Mouse (Mus musculus) NIH3T3 (cell line): ENCODE results near the gene Cdk7.

Source experiments
- DNase-seq: peaks from one replicate; pipeline ENCODE4 v3.0.0-alpha.2; 2012; ENCODE audit warnings: low read depth

The Cdk7 gene

DNA sequence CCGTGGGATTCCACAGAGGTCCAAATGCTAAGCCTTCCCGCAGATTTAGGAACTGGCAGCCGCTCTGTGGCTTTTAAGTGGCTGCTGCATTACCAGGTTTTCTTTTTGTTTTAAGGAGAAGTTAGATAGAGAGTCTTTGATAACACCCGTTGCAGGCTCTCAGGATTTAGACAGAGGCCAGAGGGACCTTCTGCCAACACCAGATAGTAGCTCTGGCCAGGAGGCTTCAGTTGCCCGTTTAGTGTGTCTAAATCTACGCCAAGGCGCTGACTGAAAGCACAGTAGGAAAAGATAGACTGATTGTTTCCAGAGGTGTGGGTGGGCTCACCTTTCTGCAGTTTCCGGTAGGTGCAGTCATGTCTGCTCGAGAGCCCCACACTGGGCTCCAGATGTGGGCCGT is 5.5 kb downstream of the Cdk7 start:
- DNase-seq, result no peak

DNA sequence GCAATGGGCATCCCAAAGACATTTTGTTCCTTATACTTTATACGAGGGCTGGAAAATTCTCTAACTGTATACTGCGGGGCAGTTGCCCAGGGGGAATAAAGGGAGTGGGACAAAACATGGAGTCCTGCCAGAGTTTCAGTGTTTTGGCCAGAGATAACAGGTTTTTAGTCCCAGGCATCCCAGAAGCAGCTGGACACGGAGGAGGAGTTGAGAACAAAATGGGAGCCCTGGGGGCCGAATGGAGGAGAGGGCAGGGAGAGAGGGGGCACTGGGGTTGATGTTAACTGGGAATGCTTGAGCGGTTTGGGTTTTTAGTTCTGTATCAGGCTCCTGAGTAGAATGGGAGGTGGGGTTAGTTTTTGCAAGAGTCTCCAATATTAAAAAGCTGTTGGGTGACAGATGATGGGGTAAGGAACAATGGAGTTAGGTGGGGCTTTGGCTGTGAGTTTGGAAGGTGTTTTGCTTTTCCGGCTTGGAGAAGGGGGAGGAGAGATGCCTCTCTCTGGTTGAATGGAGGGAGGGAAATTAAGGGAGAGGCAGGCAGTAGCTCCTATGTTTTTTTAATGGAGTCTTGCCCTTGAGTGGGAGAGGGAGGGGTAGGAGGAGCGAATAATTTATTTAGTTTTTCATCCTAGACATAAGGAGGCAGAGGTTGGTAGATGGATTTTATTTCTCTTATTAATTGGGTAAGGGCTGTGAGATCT is 6.5 kb downstream of the Cdk7 start:
- DNase-seq, result no peak

- no peak for DNase-seq
These were observed 9.1 kb downstream of the Cdk7 start for GRCm38 (mm10) chr13:100721656-100722055.

DNA sequence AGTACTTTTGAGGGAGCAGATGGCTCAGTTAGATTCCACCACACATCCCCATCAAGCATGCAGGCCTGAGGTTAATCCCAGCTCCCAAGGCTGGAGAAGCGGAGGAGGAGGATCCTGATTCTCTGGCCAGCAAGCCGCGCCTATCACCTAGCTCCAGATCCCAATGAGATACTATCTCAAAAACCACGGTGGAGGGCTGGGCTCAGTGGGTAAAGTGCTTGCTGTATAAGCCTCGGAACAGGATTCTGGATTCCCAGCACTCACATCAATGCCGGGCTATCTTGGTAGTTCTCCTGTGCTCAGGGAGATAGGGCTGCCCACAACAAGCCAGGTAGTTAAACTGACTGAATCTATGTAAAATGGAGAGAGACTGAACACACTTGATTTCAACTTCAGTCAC is 15.3 kb downstream of the Cdk7 start:
- no peak for DNase-seq

DNA sequence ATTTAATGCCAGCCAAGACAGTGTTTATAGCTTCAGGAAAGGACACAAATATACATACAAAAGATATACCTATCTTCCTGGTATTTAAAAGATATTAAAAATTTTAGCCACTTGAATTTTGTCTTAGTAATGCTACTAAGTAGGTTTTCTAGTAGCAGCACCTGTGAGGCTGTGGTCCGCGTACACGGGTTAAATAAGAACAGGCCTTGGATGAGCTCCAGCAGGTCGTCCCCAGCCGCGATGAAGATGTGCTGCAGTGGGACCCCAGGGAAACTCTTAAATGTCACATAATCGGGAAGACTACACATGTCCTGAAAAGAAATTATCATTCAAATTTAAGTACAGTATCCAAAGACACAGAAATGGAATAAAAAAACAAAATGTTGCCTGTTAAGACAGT is 24.5 kb downstream of the Cdk7 start:
- DNase-seq, result no peak

DNA sequence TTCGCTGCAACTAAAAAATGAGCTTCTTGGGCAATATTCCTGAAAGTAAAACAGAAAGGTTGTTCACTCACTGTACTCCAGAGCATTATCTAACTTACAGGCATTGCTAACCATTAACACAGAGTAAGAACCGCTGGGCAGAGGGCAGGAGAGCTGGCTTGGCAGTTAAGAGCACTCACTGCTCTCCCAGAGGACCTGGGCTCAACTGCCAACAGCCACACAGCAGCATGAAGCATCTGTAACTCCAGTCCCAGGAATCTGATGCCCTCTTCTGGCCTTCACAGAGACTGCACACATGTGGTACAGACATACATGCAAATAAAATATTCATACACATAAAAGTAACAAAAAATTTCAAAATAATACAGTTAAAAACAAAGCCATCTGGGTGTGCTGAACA is 27.3 kb downstream of the Cdk7 start:
- peak; percentile 18 for DNase-seq

DNA sequence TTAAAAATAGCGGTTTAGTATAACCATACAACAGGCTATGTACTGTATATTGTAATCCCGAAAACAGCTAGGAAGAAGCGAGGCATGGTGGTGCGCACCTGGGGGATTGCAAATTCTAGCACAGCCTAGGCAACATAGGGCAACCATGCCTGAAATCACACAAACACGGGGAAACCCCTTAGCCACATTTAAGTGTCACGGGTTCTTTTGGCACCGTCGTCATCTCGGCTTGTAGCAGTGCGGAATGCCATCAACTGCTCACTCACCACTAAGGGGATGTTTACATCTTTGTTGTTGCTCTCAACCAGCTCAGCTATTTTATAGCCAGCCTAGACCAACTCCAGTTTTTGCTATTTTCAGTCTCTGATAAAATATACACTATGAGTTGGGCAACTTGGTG is 31.9 kb downstream of the Cdk7 start:
- no peak for DNase-seq

DNA sequence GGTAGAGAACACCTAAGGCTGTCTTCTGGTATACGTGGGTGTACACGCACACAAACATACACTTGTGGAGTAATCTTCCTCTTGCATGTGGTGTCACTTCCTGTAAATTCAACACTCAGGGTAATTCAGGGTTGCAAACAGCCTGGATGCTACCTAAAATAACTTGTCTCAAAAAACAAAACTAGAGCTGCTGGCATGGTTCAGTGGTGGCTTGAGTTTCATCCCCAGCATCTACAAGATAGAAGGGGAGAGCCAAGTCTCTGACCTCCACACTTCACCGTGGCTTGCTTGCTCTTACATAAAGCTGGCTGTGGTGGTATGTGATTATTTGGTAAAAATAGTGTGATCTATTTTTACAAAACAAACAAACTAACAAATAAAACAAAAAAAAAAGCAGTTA is 33.2 kb downstream of the Cdk7 start:
- DNase-seq, result no peak

DNA sequence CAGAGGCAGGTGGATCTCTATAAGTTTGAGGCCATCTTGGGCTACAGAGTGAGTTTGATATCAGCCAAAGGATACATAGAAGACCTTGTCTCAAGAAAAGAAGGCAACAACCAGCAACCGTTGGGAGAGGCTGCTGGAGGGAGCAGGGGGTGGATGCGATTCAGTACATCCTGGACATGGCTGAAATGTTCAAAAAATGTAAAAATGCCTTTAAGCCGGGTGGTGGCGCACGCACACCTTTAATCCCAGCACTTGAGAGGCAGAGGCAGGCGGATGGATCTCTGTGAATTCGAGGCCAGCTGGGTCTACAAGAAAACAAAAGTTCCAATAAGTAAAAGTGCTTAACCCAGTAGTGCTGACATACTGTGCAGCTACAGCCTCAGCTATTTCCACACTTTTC is 43.2 kb downstream of the Cdk7 start:
- peak; percentile 33 for DNase-seq

DNA sequence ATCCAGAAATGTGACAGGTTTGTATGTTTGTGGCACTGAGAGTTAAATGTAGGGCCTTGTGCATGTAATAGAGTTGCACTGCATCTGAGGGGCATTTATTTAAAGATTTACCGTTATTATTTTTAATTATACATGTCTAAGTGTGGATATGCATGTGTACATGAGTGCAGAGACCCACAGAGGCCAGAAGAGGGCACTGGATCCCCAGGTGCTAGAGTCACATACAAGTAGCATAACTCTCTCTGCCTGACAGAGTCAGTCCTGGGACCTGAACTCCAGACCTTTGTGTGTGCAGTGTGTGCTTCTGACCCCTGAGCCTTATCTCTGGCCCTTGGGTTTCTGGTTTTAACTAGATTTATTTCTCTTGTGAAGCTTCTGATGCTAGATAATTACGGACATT is 46.4 kb downstream of the Cdk7 start:
- peak; percentile 32 for DNase-seq

- no peak for DNase-seq
These were observed 47.9 kb downstream of the Cdk7 start for GRCm38 (mm10) chr13:100682837-100683236.

- DNase-seq, result no peak
These were observed 49.1 kb downstream of the Cdk7 start for GRCm38 (mm10) chr13:100681615-100682014.

DNA sequence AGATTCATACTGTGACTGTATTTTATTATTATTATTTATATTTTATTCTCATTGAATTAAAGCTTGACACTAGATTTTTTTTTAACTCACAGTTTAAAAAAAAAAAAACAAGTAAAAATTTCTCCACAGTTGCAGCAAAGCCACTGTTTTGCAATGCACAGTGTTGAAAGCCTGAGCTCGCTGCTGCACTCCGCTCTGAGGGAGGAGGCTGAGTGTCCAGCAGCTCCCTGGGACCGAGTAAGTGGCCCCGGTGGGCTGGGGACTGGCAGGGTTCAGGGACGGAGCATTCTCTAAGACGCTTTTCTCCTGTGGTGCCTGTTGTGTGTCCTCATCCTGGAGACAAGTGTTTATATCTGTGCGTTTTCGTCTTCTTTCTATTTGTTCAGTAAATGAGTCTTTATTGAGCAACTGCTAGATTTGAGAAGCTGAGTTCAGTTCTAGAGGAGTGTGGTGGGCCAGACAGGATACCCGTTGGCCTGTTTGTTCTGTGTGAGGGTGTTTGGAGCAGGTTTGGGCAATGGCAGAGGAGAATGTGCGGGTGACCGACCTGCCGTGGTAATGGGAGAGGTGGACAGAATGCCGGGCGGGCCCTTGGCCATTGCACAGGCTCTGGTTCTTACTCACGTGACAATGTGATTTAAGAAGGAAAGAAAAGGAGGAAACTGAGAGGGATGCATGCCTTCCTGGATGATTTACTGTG is 54.7 kb downstream of the Cdk7 start:
- no peak for DNase-seq

DNA sequence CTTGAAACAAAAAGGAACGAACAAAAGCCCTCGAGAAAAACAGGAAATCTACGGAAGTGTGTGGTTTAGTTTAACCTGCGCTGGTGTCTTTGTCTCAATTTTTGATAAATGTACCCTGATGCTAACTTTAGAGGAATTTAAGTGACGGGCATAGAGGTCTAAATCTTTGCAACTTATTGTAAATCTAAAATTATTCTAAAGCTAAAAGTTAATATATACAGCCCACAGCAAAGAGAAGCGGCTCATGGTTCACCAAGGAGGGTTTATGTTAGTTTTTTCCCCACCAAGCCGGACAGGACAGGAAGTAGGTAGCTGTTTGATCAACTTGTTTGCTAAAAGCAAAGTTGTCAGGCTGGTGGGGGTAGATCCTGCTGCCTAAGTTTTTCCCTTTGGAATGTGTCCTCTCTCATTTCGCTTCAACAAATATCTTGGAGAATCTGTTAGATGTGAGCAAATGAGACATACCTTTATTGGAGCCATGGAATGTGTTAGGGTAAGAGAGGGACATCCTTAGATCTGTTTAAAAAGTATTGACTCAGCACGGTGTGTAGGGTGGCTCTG is 60.5 kb downstream of the Cdk7 start:
- DNase-seq, result no peak

- no peak for DNase-seq
These were observed 61.3 kb downstream of the Cdk7 start, which contains the start of gene Ccdc125 for GRCm38 (mm10) chr13:100669291-100670022. Ccdc125 (plus strand) TSS chr13:100669717.

DNA sequence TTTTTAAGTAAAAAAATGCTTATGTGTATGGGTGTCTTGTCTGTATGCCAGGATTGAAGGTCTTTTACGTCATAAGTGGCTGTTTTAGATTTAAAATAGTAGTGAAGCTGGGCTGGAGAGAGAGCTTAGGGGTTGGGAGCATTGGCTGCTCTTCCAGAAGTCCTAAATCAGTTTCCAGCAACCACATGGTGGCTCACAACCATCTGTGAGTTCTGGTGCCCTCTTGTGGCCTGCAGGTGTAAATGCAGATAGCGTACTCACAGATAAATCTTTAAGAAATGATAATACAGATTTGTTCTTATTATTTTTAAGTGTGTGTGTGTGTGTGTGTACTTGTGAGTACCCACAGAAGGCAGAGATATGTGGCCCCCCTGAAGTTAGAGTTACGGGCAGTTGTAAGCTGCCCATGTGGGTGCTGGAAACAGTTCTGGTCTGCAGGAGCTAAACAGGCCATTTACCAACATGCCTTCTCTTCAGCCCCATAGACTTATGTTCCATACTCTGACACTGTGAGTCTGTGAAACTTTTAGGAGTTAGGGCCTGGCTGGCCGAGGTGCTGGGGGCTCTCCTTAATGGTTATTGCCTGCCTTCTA is 70.8 kb downstream of the Cdk7 start:
- DNase-seq, result peak; percentile 86

DNA sequence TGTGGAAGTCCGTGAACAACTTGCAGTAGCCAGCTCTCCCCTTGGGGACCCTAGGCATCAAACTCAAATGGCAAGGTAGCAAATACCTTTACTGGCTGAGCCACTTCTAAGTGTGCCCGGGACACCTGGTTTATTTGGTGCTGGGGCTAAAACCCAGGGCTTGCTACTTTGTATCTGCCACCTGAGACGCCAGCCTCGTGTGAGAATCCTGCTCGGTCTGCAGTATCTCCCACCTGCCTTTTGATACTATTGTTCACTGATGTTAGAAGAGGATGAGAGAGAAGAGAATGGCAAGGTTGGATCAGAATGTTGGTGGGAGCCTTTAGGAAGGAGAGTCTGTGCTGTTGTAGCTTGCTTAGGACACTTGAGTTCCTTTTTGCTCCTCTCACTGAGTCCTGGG is 72.6 kb downstream of the Cdk7 start:
- DNase-seq, result no peak
